In genomic region chr1:52264290-52264689, GRCm38 (mm10) we compare ENCODE assay signal across 15 mouse cellular contexts. TPM values are rescaled to one million over a fixed set of nuclear protein-coding genes. Genes with fewer than 3 reads are reported as not detected.
DNase-seq lines count a peak whose midpoint lies in the region; ATAC-seq and TF ChIP-seq lines count a peak whose summit lies in the region.
"Had no signal": no experiment of that assay in that cellular context is flagged by ENCODE, and none has a peak within 500 bp of the region (broad histone marks: within the 10 kb centered on the region; RNA-seq: fewer than 3 reads in every experiment).

No protein-coding gene starts in this region.

- no peak overlapping the region for H3K9ac ChIP-seq in forebrain, postnatal 0 days
- H3K9ac ChIP-seq: limb, embryonic 13.5 days; liver, postnatal 0 days had no signal

- TF ChIP-seq CTCF in forebrain, postnatal 0 days (IDR thresholded peaks at IDR 0.05; ENCODE audit: low read depth), result no peak
- TF ChIP-seq CTCF in lung, adult 2 months (IDR thresholded peaks at IDR 0.05; ENCODE audit: insufficient read depth, low read length), result no peak

- DNase-seq in forebrain, postnatal 0 days, result peak; percentile 89
- DNase-seq in forebrain, embryonic 10.5 days (ENCODE audit: extremely low spot score, low spot score), result no peak
- peak; percentile 13 for DNase-seq in lung, postnatal 36 days
- no peak for DNase-seq in lung, adult 2 months
- peak; percentile 55 for DNase-seq in brain, embryonic 18.5 days (ENCODE audit: low read depth, low spot score)
- peak; percentile 50 for DNase-seq in telencephalon, adult 2 months (ENCODE audit: low read depth, low spot score)
- DNase-seq in c-Kit-positive CD71-positive TER-119-positive erythroid progenitor cells, embryonic 14.5 days (ENCODE audit: low spot score), result no peak
- DNase-seq: adrenal gland, postnatal 36 days; heart, adult 2 months; liver, postnatal 0 days; midbrain, embryonic 14.5 days; spleen, adult 18-20 months had no signal

- H3K4me3 ChIP-seq in forebrain, postnatal 0 days (ENCODE audit: low read depth, low read length), result no peak overlapping the region
- no peak overlapping the region for H3K4me3 ChIP-seq in forebrain, embryonic 10.5 days
- no peak overlapping the region for H3K4me3 ChIP-seq in lung, adult 2 months (replicated peaks; ENCODE audit: extremely low read depth, low read depth, low read length)
- H3K4me3 ChIP-seq: heart, adult 2 months; limb, embryonic 13.5 days had no signal

- H3K36me3 ChIP-seq in forebrain, postnatal 0 days (ENCODE audit: insufficient read depth), result no peaks in the 10 kb centered on the region
- no peaks in the 10 kb centered on the region for H3K36me3 ChIP-seq in forebrain, embryonic 10.5 days (replicated peaks)
- H3K36me3 ChIP-seq: limb, embryonic 13.5 days had no signal

- no peaks in the 10 kb centered on the region for H3K9me3 ChIP-seq in forebrain, postnatal 0 days (ENCODE audit: low read length)
- H3K9me3 ChIP-seq in forebrain, embryonic 10.5 days, result no peaks in the 10 kb centered on the region
- H3K9me3 ChIP-seq: limb, embryonic 13.5 days had no signal

- H3K4me2 ChIP-seq in forebrain, postnatal 0 days (ENCODE audit: low read depth), result no peak overlapping the region
- H3K4me2 ChIP-seq: limb, embryonic 13.5 days had no signal

- no peaks in the 10 kb centered on the region for H3K27me3 ChIP-seq in forebrain, postnatal 0 days (ENCODE audit: insufficient read depth, low read length)
- H3K27me3 ChIP-seq in forebrain, embryonic 10.5 days (ENCODE audit: poor library complexity, severe bottlenecking), result no peaks in the 10 kb centered on the region
- H3K27me3 ChIP-seq: limb, embryonic 13.5 days had no signal

- ATAC-seq in forebrain, postnatal 0 days, result peak; percentile 64; the same call in 1 of the 2 replicates
- ATAC-seq: hindbrain, postnatal 0 days; liver, postnatal 0 days had no signal

- no peak overlapping the region for H3K27ac ChIP-seq in forebrain, postnatal 0 days (ENCODE audit: low read depth, low read length)
- no peak overlapping the region for H3K27ac ChIP-seq in forebrain, embryonic 10.5 days
- H3K27ac ChIP-seq: heart, adult 2 months; hindbrain, postnatal 0 days; limb, embryonic 13.5 days; macrophage had no signal

- TF ChIP-seq POLR2A in lung, adult 2 months (IDR thresholded peaks at IDR 0.05; ENCODE audit: borderline replicate concordance, extremely low read depth, low read depth, low read length), result no peak

- H3K4me1 ChIP-seq in forebrain, postnatal 0 days (ENCODE audit: insufficient read depth), result 0 out of 2 replicates have a peak, but pooled peaks cover under 1% of the 10 kb centered on the region
- no peaks in the 10 kb centered on the region for H3K4me1 ChIP-seq in forebrain, embryonic 10.5 days
- H3K4me1 ChIP-seq in lung, adult 2 months (ENCODE audit: control insufficient read depth, insufficient read depth, low read length), result no peaks in the 10 kb centered on the region

- 42% methylated on average over 3 of the region's 3 CpGs for WGBS in forebrain, postnatal 0 days
- WGBS in forebrain, embryonic 10.5 days, result 80% methylated on average over 3 of the region's 3 CpGs
- 41% methylated on average over 3 of the region's 3 CpGs for WGBS in lung, adult 2 months

RNA-seq across cellular contexts. Expression of gene Gls, which starts 31.3 kb away (rescaled TPM):
- total RNA-seq in forebrain, postnatal 0 days (2014; rRNA removed), result 238 and 254 TPM in 2 replicates
- 17.2 and 27.9 TPM in 2 replicates for polyA plus RNA-seq in forebrain, postnatal 0 days (2015; fragmentation: Nextera tagmentation; extraction: Ambion mirVana)
- polyA plus RNA-seq in forebrain, embryonic 10.5 days (2016; fragmentation: Nextera tagmentation; extraction: Ambion mirVana), result 14.6 and 16.0 TPM in 2 replicates
- polyA plus RNA-seq in lung, adult 2 months (2012; rRNA removed), result 11.1 and 20.0 TPM in 2 replicates

Comparison
In these comparisons a context has a peak if more than half of its experiments do, and no peak if none do; other contexts are left out.
1. DNase-seq: peak in forebrain, postnatal 0 days (single experiment), lung, postnatal 36 days (single experiment), brain, embryonic 18.5 days (single experiment) and telencephalon, adult 2 months (single experiment); none in forebrain, embryonic 10.5 days (single experiment), lung, adult 2 months (single experiment) and c-Kit-positive CD71-positive TER-119-positive erythroid progenitor cells, embryonic 14.5 days (single experiment).